ENCODE assay signal across 10 mouse cellular contexts in genomic region chr5:100032107-100032506, GRCm38 (mm10). TPM values are rescaled to one million over a fixed set of nuclear protein-coding genes. Genes with fewer than 3 reads are reported as not detected.
DNase-seq lines count a peak whose midpoint lies in the region; ATAC-seq and TF ChIP-seq lines count a peak whose summit lies in the region.
"Had no signal": no experiment of that assay in that cellular context is flagged by ENCODE, and none has a peak within 500 bp of the region (broad histone marks: within the 10 kb centered on the region; RNA-seq: fewer than 3 reads in every experiment).

No protein-coding gene starts in this region.

- no peaks in the 10 kb centered on the region for H3K9me3 ChIP-seq in forebrain, embryonic 12.5 days
- no peaks in the 10 kb centered on the region for H3K9me3 ChIP-seq in forebrain, embryonic 15.5 days
- H3K9me3 ChIP-seq in lung, embryonic 14.5 days (ENCODE audit: low read depth, low read length): no peaks in the 10 kb centered on the region

- peak; percentile 29; the same call in 1 of the 2 replicates for TF ChIP-seq CTCF in lung, embryonic 14.5 days (IDR thresholded peaks at IDR 0.05; ENCODE audit: low read depth)

- peaks cover 27% of the 10 kb centered on the region for H3K4me1 ChIP-seq in forebrain, embryonic 12.5 days
- H3K4me1 ChIP-seq in forebrain, embryonic 15.5 days: peaks cover 56% of the 10 kb centered on the region
- 0 out of 2 replicates have a peak, but pooled peaks cover 6% of the 10 kb centered on the region for H3K4me1 ChIP-seq in lung, embryonic 14.5 days (ENCODE audit: insufficient read depth)

- no peak overlapping the region for H3K9ac ChIP-seq in forebrain, embryonic 12.5 days
- H3K9ac ChIP-seq in forebrain, embryonic 15.5 days (replicated peaks): no peak overlapping the region
- no peak overlapping the region for H3K9ac ChIP-seq in lung, embryonic 14.5 days

- H3K27me3 ChIP-seq in forebrain, embryonic 12.5 days: no peaks in the 10 kb centered on the region
- H3K27me3 ChIP-seq in forebrain, embryonic 15.5 days: no peaks in the 10 kb centered on the region
- H3K27me3 ChIP-seq in lung, embryonic 14.5 days (ENCODE audit: insufficient read depth, low read length): no peaks in the 10 kb centered on the region

- 87% methylated on average over 2 of the region's 2 CpGs for WGBS in forebrain, embryonic 12.5 days
- whole genome bisulfite sequencing in forebrain, embryonic 15.5 days: 94% methylated on average over 2 of the region's 2 CpGs
- WGBS in lung, embryonic 14.5 days: 88% methylated on average over 2 of the region's 2 CpGs

- peak; percentile 30; the same call in 1 of the 2 replicates for ATAC-seq in forebrain, embryonic 12.5 days (ENCODE audit: low FRiP score)
- no peak for ATAC-seq in forebrain, embryonic 15.5 days (replicated peaks)
- no peak for ATAC-seq in lung, embryonic 14.5 days (ENCODE audit: insufficient read depth)
- ATAC-seq in megakaryocyte progenitor cell, adult 5-6 weeks (replicated peaks; ENCODE audit: poor library complexity): peak; percentile 50

- H3K36me3 ChIP-seq in forebrain, embryonic 12.5 days (replicated peaks): peaks cover 54% of the 10 kb centered on the region
- peaks cover 38% of the 10 kb centered on the region for H3K36me3 ChIP-seq in forebrain, embryonic 15.5 days
- peaks cover 55% of the 10 kb centered on the region for H3K36me3 ChIP-seq in lung, embryonic 14.5 days (ENCODE audit: insufficient read depth)

- H3K4me3 ChIP-seq in forebrain, embryonic 12.5 days (replicated peaks): no peak overlapping the region
- no peak overlapping the region for H3K4me3 ChIP-seq in forebrain, embryonic 15.5 days
- no peak overlapping the region for H3K4me3 ChIP-seq in lung, embryonic 14.5 days (ENCODE audit: low read depth, low read length)

- H3K27ac ChIP-seq in forebrain, embryonic 12.5 days: no peak overlapping the region
- no peak overlapping the region for H3K27ac ChIP-seq in forebrain, embryonic 15.5 days (replicated peaks)
- H3K27ac ChIP-seq in lung, embryonic 14.5 days (ENCODE audit: low read depth): no peak overlapping the region

- H3K4me2 ChIP-seq in forebrain, embryonic 12.5 days: no peak overlapping the region
- no peak overlapping the region for H3K4me2 ChIP-seq in forebrain, embryonic 15.5 days (replicated peaks)
- no peak overlapping the region for H3K4me2 ChIP-seq in lung, embryonic 14.5 days

- DNase-seq in lung, embryonic 14.5 days: peak; percentile 50
- no peak for DNase-seq in lung, postnatal 14 days
- peak; percentile 79 for DNase-seq in ZHBTc4 (ENCODE audit: low read depth, low spot score)
- no peak for DNase-seq in adrenal gland, adult 18-20 months (ENCODE audit: low spot score in 2 of 2)
- DNase-seq in thymus, postnatal 36 days: no peak
- DNase-seq: right cerebral cortex, adult 18-20 months had no signal

RNA-seq across cellular contexts. Expression of gene Hnrnpdl, which starts 7.4 kb away (rescaled TPM):
- polyA plus RNA-seq in forebrain, embryonic 12.5 days (2016; fragmentation: Nextera tagmentation; extraction: Ambion mirVana): 284 and 293 TPM in 2 replicates
- polyA plus RNA-seq in forebrain, embryonic 15.5 days (2015; fragmentation: Nextera tagmentation; extraction: Ambion mirVana): 256 and 258 TPM in 2 replicates
- 200 and 204 TPM in 2 replicates for polyA plus RNA-seq in lung, embryonic 14.5 days (2014; fragmentation: Nextera tagmentation; extraction: Ambion mirVana)
- 283 and 299 TPM in 2 replicates for total RNA-seq in megakaryocyte progenitor cell, adult 5-6 weeks (2015)
- total RNA-seq in megakaryocyte progenitor cell, adult 5-6 weeks (2017): 415 and 496 TPM in 2 replicates
- total RNA-seq in adrenal gland, adult 18-20 months (2021): 100 to 1,000 TPM in 1 of 2 experiments, 10 to 100 TPM in 1; 89.6 to 124 TPM

RNA-seq across cellular contexts. Expression of gene Enoph1, which starts 7.7 kb away (rescaled TPM):
- 43.8 and 45.0 TPM in 2 replicates for polyA plus RNA-seq in forebrain, embryonic 12.5 days (2016; fragmentation: Nextera tagmentation; extraction: Ambion mirVana)
- polyA plus RNA-seq in forebrain, embryonic 15.5 days (2015; fragmentation: Nextera tagmentation; extraction: Ambion mirVana): 57.6 and 58.3 TPM in 2 replicates
- polyA plus RNA-seq in lung, embryonic 14.5 days (2014; fragmentation: Nextera tagmentation; extraction: Ambion mirVana): 47.9 and 50.8 TPM in 2 replicates
- total RNA-seq in megakaryocyte progenitor cell, adult 5-6 weeks (2015): 46.5 and 46.8 TPM in 2 replicates
- total RNA-seq in megakaryocyte progenitor cell, adult 5-6 weeks (2017): 45.9 and 47.4 TPM in 2 replicates
- total RNA-seq in adrenal gland, adult 18-20 months (2021): 10 to 100 TPM; 28.4 to 35.4 TPM

RNA-seq across cellular contexts. Expression of gene 4930524J08Rik, which starts 53.2 kb away (rescaled TPM):
- 2.3 and 3.0 TPM in 2 replicates for polyA plus RNA-seq in forebrain, embryonic 12.5 days (2016; fragmentation: Nextera tagmentation; extraction: Ambion mirVana)
- 2.3 and 4.5 TPM in 2 replicates for polyA plus RNA-seq in forebrain, embryonic 15.5 days (2015; fragmentation: Nextera tagmentation; extraction: Ambion mirVana)
- polyA plus RNA-seq in lung, embryonic 14.5 days (2014; fragmentation: Nextera tagmentation; extraction: Ambion mirVana): 2.0 and 3.0 TPM in 2 replicates
- 0.98 and 1.2 TPM in 2 replicates for total RNA-seq in megakaryocyte progenitor cell, adult 5-6 weeks (2015)
- total RNA-seq in megakaryocyte progenitor cell, adult 5-6 weeks (2017): 1.9 TPM in 1 of 2 replicates, not detected in the other
- total RNA-seq in adrenal gland, adult 18-20 months (2021): 1 to 10 TPM; 1.8 to 2.0 TPM
- total RNA-seq: liver, adult 2 months had no signal

RNA-seq across cellular contexts. Expression of gene Hnrnpd, which starts 53.4 kb away (rescaled TPM):
- 464 and 515 TPM in 2 replicates for polyA plus RNA-seq in forebrain, embryonic 12.5 days (2016; fragmentation: Nextera tagmentation; extraction: Ambion mirVana)
- 242 and 245 TPM in 2 replicates for polyA plus RNA-seq in forebrain, embryonic 15.5 days (2015; fragmentation: Nextera tagmentation; extraction: Ambion mirVana)
- 196 TPM in 2 replicates for polyA plus RNA-seq in lung, embryonic 14.5 days (2014; fragmentation: Nextera tagmentation; extraction: Ambion mirVana)
- total RNA-seq in megakaryocyte progenitor cell, adult 5-6 weeks (2015): 378 and 387 TPM in 2 replicates
- 92.7 and 143 TPM in 2 replicates for total RNA-seq in megakaryocyte progenitor cell, adult 5-6 weeks (2017)
- 10 to 100 TPM; 82.5 to 88.8 TPM for total RNA-seq in adrenal gland, adult 18-20 months (2021)

Comparison
In these comparisons a context has a peak if more than half of its experiments do, and no peak if none do; other contexts are left out.
1. ATAC-seq: peak in forebrain, embryonic 12.5 days (single experiment) and megakaryocyte progenitor cell, adult 5-6 weeks (single experiment); none in forebrain, embryonic 15.5 days (single experiment) and lung, embryonic 14.5 days (single experiment).
2. DNase-seq: peak in lung, embryonic 14.5 days (single experiment) and ZHBTc4 (single experiment); none in lung, postnatal 14 days (single experiment), adrenal gland, adult 18-20 months (0 of 2) and thymus, postnatal 36 days (0 of 2).